Mouse (Mus musculus) left cerebral cortex, postnatal 4 days (tissue): ENCODE data around the gene Trnau1ap. TPM values are rescaled to one million over a fixed set of nuclear protein-coding genes. Genes with fewer than 3 reads are reported as not detected.

Experiments
- DNase-seq: peaks from one replicate; pipeline ENCODE4 v3.0.0-alpha.2; 2022
- intact Hi-C: fragments of 180-260 bp; cut with DNase I; formaldehyde crosslinking; loops from one replicate; pipeline ENCODE4 v1.15.1; 2025
- total RNA-seq, 2 experiments: library from RNA; stranded (reverse); gene quantifications; 2 replicates each; pipeline ENCODE4 v1.2.3; 2021

The Trnau1ap gene
- total RNA-seq, 2 experiments from 2014 or later = 40.9 to 47.2 TPM

- DNase-seq = no peak
- intact Hi-C loops = no loop called here
These were observed 67.1 kb downstream of the Trnau1ap start for GRCm38 (mm10) chr4:132262358-132262616.

Other genes with a start within 250 kb of the Trnau1ap start
- gene Oprd1, start 185.1 kb downstream of the Trnau1ap start, total RNA-seq = 1 to 10 TPM; 3.7 to 4.6 TPM
- 10 to 100 TPM; 69.2 to 70.6 TPM for gene Ythdf2, start 117.2 kb downstream of the Trnau1ap start, total RNA-seq
- gene Gmeb1, start 67.9 kb downstream of the Trnau1ap start, total RNA-seq = 10 to 100 TPM; 35.2 to 36.0 TPM
- gene Taf12, start 55.2 kb downstream of the Trnau1ap start, total RNA-seq = 10 to 100 TPM; 16.8 to 19.1 TPM
- 1 to 10 TPM; 1.4 to 2.1 TPM for gene Rab42, start 26.2 kb downstream of the Trnau1ap start, total RNA-seq
- 10 to 100 TPM; 17.6 to 22.0 TPM for gene Rcc1, start 24.1 kb upstream of the Trnau1ap start, total RNA-seq
- 10 to 100 TPM in 1 of 2 experiments, 1 to 10 TPM in 1; 9.3 to 11.5 TPM for gene Phactr4, start 93.0 kb upstream of the Trnau1ap start, total RNA-seq
- 10 to 100 TPM; 10.0 to 12.2 TPM for gene Med18, start 134.4 kb upstream of the Trnau1ap start, total RNA-seq
- gene Sesn2, start 181.0 kb upstream of the Trnau1ap start, total RNA-seq = 1 to 10 TPM; 6.8 to 7.0 TPM
- 100 to 1,000 TPM; 652 to 682 TPM for gene Atpif1, start 204.1 kb upstream of the Trnau1ap start, total RNA-seq
- 10 to 100 TPM; 83.6 to 83.7 TPM for gene Dnajc8, start 206.0 kb upstream of the Trnau1ap start, total RNA-seq
- 1 to 10 TPM in 1 of 2 experiments, under 1 TPM in 1; 0.58 to 1.1 TPM for gene Ptafr, start 234.5 kb upstream of the Trnau1ap start, total RNA-seq